Comparison of ENCODE assay signal across 8 mouse cellular contexts in the genomic region with DNA sequence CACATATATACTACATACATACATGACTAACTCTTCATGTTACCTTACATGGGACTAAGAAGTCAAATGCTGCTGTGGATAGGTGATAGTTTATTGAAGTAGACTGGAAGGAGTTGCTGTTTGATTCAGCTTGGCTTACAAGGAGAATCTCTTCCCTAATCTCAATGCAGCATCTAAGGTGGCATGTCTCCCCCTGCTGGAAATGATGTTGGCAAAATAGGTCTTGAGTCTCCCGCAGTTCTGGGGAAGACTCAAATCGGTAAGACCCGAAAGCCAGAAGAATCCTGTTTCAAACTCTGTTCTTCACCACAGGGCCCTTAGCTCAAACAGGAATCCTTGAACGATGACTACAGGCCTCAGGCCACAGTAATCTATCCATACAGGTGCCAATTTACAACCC. TPM values are rescaled to one million over a fixed set of nuclear protein-coding genes. Genes with fewer than 3 reads are reported as not detected.
DNase-seq lines count a peak whose midpoint lies in the region; ATAC-seq and TF ChIP-seq lines count a peak whose summit lies in the region.
"Had no signal": no experiment of that assay in that cellular context is flagged by ENCODE, and none has a peak within 500 bp of the region (broad histone marks: within the 10 kb centered on the region; RNA-seq: fewer than 3 reads in every experiment).

No protein-coding gene starts in this region.

- ATAC-seq in megakaryocyte progenitor cell, adult 5-6 weeks (replicated peaks; ENCODE audit: poor library complexity), result 0 out of 2 replicates have a peak, but pooled peaks have one; percentile 19

- no peak overlapping the region for H3K9ac ChIP-seq in CH12.LX (ENCODE audit: insufficient read depth, low read depth)

- H3K4me2 ChIP-seq in CH12.LX (ENCODE audit: insufficient read depth, low read depth, poor library complexity, severe bottlenecking), result peak overlapping the region; percentile 79; the same call in 1 of the 2 replicates

- H3K9me3 ChIP-seq in CH12.LX (replicated peaks; ENCODE audit: low read length), result no peaks in the 10 kb centered on the region
- H3K9me3 ChIP-seq: heart, embryonic 13.5 days had no signal

- peak; percentile 86 for TF ChIP-seq RAD21 in CH12.LX (IDR thresholded peaks at IDR 0.05; ENCODE audit: low read depth, low read length)

- TF ChIP-seq EP300 in CH12.LX (IDR thresholded peaks at IDR 0.05; ENCODE audit: low read length), result no peak

- TF ChIP-seq POLR2A in CH12.LX (IDR thresholded peaks at IDR 0.05; ENCODE audit: low read depth, low read length), result no peak
- TF ChIP-seq POLR2A in small intestine, adult 2 months (IDR thresholded peaks at IDR 0.05; ENCODE audit: low read depth, low read length), result no peak

- dilution Hi-C loops in CH12.LX (cut with MboI; ENCODE audit: extremely low pct_ligation_motif_present, extremely low pct_unique_long_range_greater_than_20kb, low sequenced_read_pairs), result no loop called here

- WGBS in small intestine, adult 2 months, result 17% methylated on average over 4 of the region's 4 CpGs

- no peak overlapping the region for H3K4me3 ChIP-seq in CH12.LX (replicated peaks in 1 of 3; ENCODE audit: low read depth in 2 of 3, low read length in 2 of 3, poor library complexity in 1 of 3)
- no peak overlapping the region for H3K4me3 ChIP-seq in small intestine, adult 2 months (ENCODE audit: low read depth, low read length)

- no peaks in the 10 kb centered on the region for H3K27me3 ChIP-seq in CH12.LX (replicated peaks)
- no peaks in the 10 kb centered on the region for H3K27me3 ChIP-seq in small intestine, adult 2 months (ENCODE audit: control insufficient read depth, insufficient read depth, low read length)
- H3K27me3 ChIP-seq: heart, embryonic 13.5 days had no signal

- peaks cover 17% of the 10 kb centered on the region; the same call in 1 of the 2 replicates for H3K79me2 ChIP-seq in CH12.LX (replicated peaks; ENCODE audit: control insufficient read depth, extremely low read depth, insufficient read depth, poor library complexity, severe bottlenecking)

- no peak overlapping the region for H3K27ac ChIP-seq in CH12.LX (ENCODE audit: insufficient read depth, low read depth)
- no peak overlapping the region for H3K27ac ChIP-seq in small intestine, adult 2 months (ENCODE audit: insufficient read depth, low read depth, low read length)

- H3K36me3 ChIP-seq in CH12.LX (replicated peaks in 1 of 2; ENCODE audit: control insufficient read depth in 1 of 2, insufficient read depth in 1 of 2, low read length in 1 of 2), result no peaks in the 10 kb centered on the region
- H3K36me3 ChIP-seq in small intestine, adult 2 months (ENCODE audit: control insufficient read depth, insufficient read depth, low read length), result no peaks in the 10 kb centered on the region
- H3K36me3 ChIP-seq: heart, embryonic 13.5 days had no signal

- peaks cover 4 to 55% of the 10 kb centered on the region in 2 experiments for H3K4me1 ChIP-seq in CH12.LX (ENCODE audit: control insufficient read depth in 1 of 2, insufficient read depth in 2 of 2)
- H3K4me1 ChIP-seq in small intestine, adult 2 months (ENCODE audit: control insufficient read depth, insufficient read depth, insufficient read length, low read length), result peaks cover 11% of the 10 kb centered on the region

- TF ChIP-seq CTCF in CH12.LX (conservative IDR thresholded peaks at IDR 0.05 in 1 of 2, IDR thresholded peaks at IDR 0.05 in 1 of 2; ENCODE audit: low read depth in 2 of 2, low read length in 2 of 2), result peak; percentile 53 to 91
- peak; percentile 34; the same call in 1 of the 2 replicates for TF ChIP-seq CTCF in small intestine, adult 2 months (IDR thresholded peaks at IDR 0.05; ENCODE audit: extremely low read depth, insufficient read length, insufficient replicate concordance, low read depth, low read length)

- DNase-seq in CH12.LX (ENCODE audit: extremely low read depth) (peak; percentile 86), ZHBTc4 (ENCODE audit: low read depth, low spot score) (peak; percentile 92)
- peak; percentile 91 for DNase-seq in embryo, embryonic 10 days (ENCODE audit: low spot score)
- DNase-seq in heart, adult 9 months (ENCODE audit: low spot score in 2 of 2), result peak; percentile 56 to 78
- peak; percentile 72 to 83 for DNase-seq in layer of hippocampus, postnatal 10 days (ENCODE audit: low spot score in 2 of 2)

- in situ Hi-C loops in CH12.LX (cut with MboI; ENCODE audit: low pct_ligation_motif_present, low pct_unique_long_range_greater_than_20kb, low sequenced_read_pairs), result no loop called here

TF ChIP-seq in CH12.LX, 34 proteins besides CTCF, POLR2A, EP300 and RAD21:
- TF ChIP-seq UBTF (IDR thresholded peaks at IDR 0.05; ENCODE audit: low read depth, low read length), result no peak
- TF ChIP-seq SMC3 (IDR thresholded peaks at IDR 0.05; ENCODE audit: low read depth, low read length), result peak; percentile 86

RNA-seq across cellular contexts. Expression of a gene that starts 1.7 kb away (rescaled TPM):
- total RNA-seq in CH12.LX (2012; rRNA removed) (18.7 and 19.6 TPM in 2 replicates), CH12.LX (2014; rRNA removed) (15.7 and 16.7 TPM in 2 replicates)
- polyA plus RNA-seq in CH12.LX (2012; ENCODE audit: insufficient read length, low read depth), result 17.5 and 20.5 TPM in 2 replicates
- 10 to 100 TPM; 55.2 to 58.1 TPM for total RNA-seq in layer of hippocampus, postnatal 10 days (2021)
- total RNA-seq in megakaryocyte progenitor cell, adult 5-6 weeks (2015), result 16.7 and 22.0 TPM in 2 replicates
- 17.6 and 23.7 TPM in 2 replicates for total RNA-seq in megakaryocyte progenitor cell, adult 5-6 weeks (2017)
- 7.9 and 16.3 TPM in 2 replicates for polyA plus RNA-seq in small intestine, adult 2 months (2012; rRNA removed)

RNA-seq across cellular contexts. Expression of a gene that starts 45.1 kb away (rescaled TPM):
- not detected in 2 replicates for total RNA-seq in CH12.LX (2012; rRNA removed)
- total RNA-seq in CH12.LX (2014; rRNA removed), result not detected in 2 replicates
- polyA plus RNA-seq in CH12.LX (2012; ENCODE audit: insufficient read length, low read depth), result not detected in 2 replicates
- total RNA-seq in layer of hippocampus, postnatal 10 days (2021), result 10 to 100 TPM; 14.0 to 16.8 TPM
- not detected in 2 replicates for total RNA-seq in megakaryocyte progenitor cell, adult 5-6 weeks (2015)
- not detected in 2 replicates for total RNA-seq in megakaryocyte progenitor cell, adult 5-6 weeks (2017)
- 0.03 and 0.04 TPM in 2 replicates for polyA plus RNA-seq in small intestine, adult 2 months (2012; rRNA removed)

Comparison
In these comparisons a context has a peak if more than half of its experiments do, and no peak if none do; other contexts are left out.
1. RNA of a gene that starts 45.1 kb away (total RNA-seq): 14.0 to 16.8 TPM in layer of hippocampus, postnatal 10 days; not detected in CH12.LX and not detected in megakaryocyte progenitor cell, adult 5-6 weeks; every median in the first group is over 10 times any median in the second.
2. Peak in every context shown above with its lines, with median percentiles within 50 percentile points of each other: DNase-seq.